Mouse (Mus musculus) small intestine, adult 2 months (tissue): ENCODE data around the gene Clip3.

ENCODE experiments used
- CTCF ChIP-seq: fragments of 200-500 bp; IDR thresholded peaks from 2 replicates; pipeline ENCODE4 v1.5.1; 2012; ENCODE audit warnings: low read depth, mild to moderate bottlenecking, control low read depth, inconsistent platforms, low read length, moderate library complexity, mixed read lengths; ENCODE audit not compliant: insufficient replicate concordance, insufficient read length; ENCODE audit errors: extremely low read depth
- POLR2A ChIP-seq: fragments of 200-500 bp; IDR thresholded peaks from 2 replicates; pipeline ENCODE4 v1.6.1; 2012; ENCODE audit warnings: low read depth, mild to moderate bottlenecking, control low read depth, inconsistent platforms, low read length, moderate library complexity

DNA sequence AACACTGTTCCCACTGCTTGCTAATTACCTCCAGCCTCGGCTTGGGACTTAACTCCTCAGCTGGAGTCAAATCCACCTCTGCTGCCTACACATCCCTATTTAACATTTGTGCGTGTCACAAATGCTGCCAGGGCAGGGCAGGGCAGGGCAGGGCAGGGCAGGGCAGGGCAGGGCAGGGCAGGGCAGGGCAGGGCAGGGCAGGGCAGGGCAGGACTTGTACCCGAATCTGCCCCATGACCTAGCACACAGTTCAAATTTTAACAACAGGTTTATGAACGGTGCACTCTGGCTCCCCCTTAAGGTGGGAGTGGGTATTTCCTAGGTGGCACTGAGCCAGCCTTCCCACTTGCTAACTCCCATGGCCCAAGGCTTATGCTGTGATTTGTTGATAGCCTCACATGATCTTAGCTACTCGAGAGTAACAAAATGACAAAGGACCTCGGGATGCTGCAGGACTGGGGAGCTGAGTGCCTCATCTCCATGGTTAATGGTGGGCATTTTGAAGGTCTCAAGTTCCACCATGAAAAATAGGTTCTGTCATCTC, 61.8 kb downstream of the Clip3 start:
- TF ChIP-seq CTCF, result peak; percentile 69; the same call in 1 of the 2 replicates
- TF ChIP-seq POLR2A, result no peak
